Mouse (Mus musculus): Measurements from ENCODE around the gene Gm20388.

DNA sequence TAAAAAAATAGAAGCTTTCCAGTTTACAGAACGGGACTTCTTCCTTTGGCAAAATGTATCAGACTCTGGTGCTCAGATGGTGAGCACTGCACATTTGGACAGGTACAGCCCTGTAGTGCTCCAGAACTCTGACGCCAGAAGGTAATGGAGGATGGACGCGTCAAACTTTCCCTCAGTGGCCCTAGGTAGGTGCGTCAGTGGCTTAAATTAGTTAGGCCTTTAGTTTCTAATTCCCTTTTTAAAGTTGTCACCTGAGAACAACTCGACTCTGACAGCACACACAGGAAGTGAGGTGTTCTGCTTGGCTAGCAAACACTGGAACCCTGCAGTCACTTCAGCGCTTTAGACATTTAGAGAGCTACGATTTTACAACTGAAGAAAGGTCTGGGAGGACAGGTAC is 4043.0 kb downstream of the Gm20388 start:
- TF ChIP-seq ZC3H11A (IDR thresholded peaks at IDR 0.05; ENCODE audit: borderline replicate concordance, low read depth, low read length) (no peak), MAFK (IDR thresholded peaks at IDR 0.05; ENCODE audit: insufficient read depth, low read depth, low read length) (no peak), CHD2 (IDR thresholded peaks at IDR 0.05; ENCODE audit: low read depth, low read length) (no peak), HCFC1 (IDR thresholded peaks at IDR 0.05; ENCODE audit: borderline replicate concordance, insufficient read depth, low read length) (no peak), ZNF384 (IDR thresholded peaks at IDR 0.05; ENCODE audit: low read depth, low read length) (no peak)
